Mouse (Mus musculus): ENCODE measurements at regions not wholly inside any gene's neighbourhood (a gene's known extent, or its start where the extent isn't known, plus 50 kb on each side); places are given as distances from the start of the nearest gene placed in this dataset.

DNA sequence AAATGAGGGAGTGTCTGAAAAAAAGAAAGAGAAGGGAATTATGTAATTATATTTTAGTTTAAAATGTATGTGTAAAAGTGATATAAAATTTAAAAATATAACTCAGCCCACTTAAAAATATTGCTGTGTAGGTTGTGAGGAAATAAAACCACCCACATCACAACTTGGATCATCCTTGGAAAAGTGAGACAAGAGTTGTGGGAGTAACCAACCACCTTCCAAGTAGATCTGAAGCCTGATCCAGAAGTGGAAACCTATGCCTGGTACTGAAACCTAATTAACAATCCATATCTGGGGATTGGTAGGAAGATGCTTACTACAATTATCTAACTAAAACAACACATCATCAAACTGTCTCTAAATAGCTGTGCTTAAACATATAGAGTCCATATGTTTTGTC, 743.1 kb downstream of the Stim2 start:
- DNase-seq (ENCODE audit: low spot score in 2 of 2), result peak in 1 of 2 experiments; percentile 2
- intact Hi-C loops (cut with DNase I), result no loop called here

DNA sequence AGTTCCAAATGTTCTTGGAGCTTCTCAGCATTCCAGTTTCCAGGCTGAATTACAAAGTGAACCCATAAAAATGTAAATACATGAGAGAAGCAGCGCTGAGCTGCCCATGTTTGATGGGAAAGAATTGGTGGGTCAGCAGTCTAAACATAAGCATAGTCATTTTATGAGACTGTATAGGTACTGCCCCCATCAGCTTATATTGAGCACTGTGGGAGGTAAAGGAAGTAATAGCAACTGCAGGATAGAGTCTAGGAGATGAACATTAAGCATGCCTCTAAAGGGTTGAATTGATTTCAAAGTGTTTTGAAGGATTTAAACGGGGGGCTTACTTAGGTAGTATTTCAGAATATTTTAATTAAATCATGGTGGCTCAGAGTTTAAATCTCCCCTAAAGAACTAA, 748.7 kb downstream of the Stim2 start:
- DNase-seq (ENCODE audit: low spot score in 2 of 2), result no peak

DNA sequence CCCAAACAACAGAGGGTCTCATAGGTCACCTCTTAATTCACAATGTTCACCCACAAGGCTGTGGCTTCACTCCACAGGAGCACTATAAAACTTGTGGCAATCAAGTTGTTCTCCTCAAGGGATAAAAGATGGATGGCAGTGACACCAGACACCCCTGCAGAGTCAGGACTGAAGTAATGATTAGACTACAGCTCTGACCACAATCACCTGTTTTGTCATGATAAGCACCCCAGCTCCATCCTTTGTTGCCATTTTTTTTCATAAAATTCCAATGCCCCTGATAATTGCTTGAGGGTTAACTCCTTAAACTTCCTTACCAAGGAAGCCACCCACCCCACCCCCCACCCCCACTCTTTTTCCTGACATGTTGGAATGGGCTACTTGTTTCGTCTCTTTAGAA, 755.1 kb downstream of the Stim2 start:
- intact Hi-C loops (cut with DNase I), result no loop called here
- DNase-seq (ENCODE audit: low spot score in 2 of 2), result no peak

More for the DNA sequence above, 748.7 kb downstream of the Stim2 start:
- intact Hi-C loops (cut with DNase I), result no loop called here

DNA sequence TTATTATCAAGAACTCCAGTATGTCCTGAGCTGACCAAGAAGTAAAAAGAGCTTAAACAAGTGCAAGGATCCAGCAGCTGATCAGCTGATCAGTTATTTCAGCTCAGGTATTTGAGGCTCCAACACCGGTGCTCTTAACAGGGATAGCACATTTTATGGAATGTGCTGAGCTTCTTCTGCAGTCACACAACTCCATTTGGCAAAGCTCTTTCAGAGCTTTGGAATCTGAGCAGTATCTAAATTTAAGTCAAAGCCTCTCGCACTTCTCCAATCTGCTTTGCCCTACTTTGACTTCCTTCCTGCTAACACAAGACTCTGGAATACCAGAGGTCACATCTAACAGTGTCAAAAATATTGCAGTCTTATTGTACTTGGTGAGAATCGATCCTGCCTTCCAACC, 761.4 kb downstream of the Stim2 start:
- DNase-seq (ENCODE audit: low spot score in 2 of 2), result peak in 1 of 2 experiments; percentile 6
- intact Hi-C loops (cut with DNase I), result no loop called here

DNA sequence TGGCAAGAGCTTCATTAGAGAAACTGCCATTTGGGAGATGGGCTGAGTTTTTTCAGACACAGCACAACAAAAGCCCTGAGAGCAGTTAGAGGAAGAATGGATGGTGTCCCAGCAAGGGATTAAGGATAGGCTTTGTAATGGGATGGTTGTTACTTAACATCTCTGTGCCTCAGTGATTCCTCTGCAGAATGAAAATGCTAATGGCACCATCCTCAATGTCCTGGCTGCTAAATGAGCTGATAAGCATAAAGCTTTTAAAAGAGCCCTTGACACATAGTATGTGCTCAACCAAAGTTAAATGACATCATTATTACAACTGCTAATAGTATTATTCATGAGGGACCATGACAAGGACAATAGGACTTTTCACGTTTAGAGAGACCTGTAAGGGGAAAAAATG, 764.7 kb downstream of the Stim2 start:
- DNase-seq (ENCODE audit: low spot score in 2 of 2), result no peak
- intact Hi-C loops (cut with DNase I), result no loop called here

DNA sequence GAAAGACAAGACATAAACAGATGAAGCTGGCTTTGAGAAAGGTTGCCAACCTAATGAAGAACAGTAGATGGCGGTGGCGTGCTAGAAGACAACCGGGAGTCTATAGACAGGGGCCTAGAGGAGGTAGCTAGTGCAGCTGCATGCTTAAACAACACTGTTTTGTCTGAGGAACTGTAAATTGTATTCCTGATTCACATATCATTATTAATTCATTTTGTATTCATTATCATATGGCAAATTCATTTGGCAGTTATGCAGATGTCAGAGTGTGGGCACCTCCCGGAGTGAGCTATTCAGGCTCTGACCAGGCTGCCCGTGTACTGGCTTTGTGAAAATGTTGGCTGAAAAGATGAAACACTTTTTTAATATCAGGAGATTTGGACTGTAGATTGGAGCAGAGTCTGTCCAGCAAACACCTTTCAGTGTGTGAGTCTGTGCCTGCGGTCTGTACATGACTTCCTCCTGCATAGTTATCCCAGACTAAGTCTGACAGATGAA, 798.7 kb downstream of the Stim2 start:
- intact Hi-C loops (cut with DNase I), result no loop called here
- peak; percentile 80 to 81 for DNase-seq (ENCODE audit: low spot score in 2 of 2)

DNA sequence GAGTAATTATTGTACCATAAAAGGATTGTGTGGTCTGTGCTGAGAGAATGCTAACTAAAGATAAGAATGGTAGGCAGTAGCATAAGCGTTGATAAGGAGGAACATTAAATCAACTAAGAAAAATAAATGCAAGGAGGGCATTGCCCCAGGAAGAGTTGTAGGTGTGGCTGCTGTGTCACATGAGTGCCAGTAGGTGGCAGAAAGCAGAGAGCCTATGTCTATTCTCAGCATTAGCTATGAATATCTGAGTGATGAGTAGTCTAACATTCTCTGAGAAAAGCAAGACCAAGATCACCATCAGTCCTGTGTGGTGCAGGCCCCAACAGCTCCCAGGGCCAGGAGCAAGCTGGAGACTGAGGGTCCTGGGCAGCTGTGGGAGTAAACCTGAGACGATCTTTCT, 828.8 kb downstream of the Stim2 start:
- intact Hi-C loops (cut with DNase I), result no loop called here
- no peak for DNase-seq (ENCODE audit: low spot score in 2 of 2)
